ENCODE assay signal across 13 mouse cellular contexts in genomic region chr11:115243783-115244182, GRCm38 (mm10). TPM values are rescaled to one million over a fixed set of nuclear protein-coding genes. Genes with fewer than 3 reads are reported as not detected.
"Had no signal": no experiment of that assay in that cellular context is flagged by ENCODE, and none has a peak within 500 bp of the region (broad histone marks: within the 10 kb centered on the region; RNA-seq: fewer than 3 reads in every experiment).

No protein-coding gene starts in this region.

- H3K36me3 ChIP-seq: stomach, embryonic 15.5 days had no signal

- H3K4me2 ChIP-seq: lung, embryonic 14.5 days; midbrain, embryonic 13.5 days; stomach, embryonic 15.5 days had no signal

- H3K27ac ChIP-seq: macrophage; midbrain, embryonic 13.5 days; stomach, embryonic 15.5 days had no signal

- H3K4me3 ChIP-seq: midbrain, embryonic 13.5 days; stomach, embryonic 15.5 days had no signal

- DNase-seq: kidney, adult 8-10 months; kidney, postnatal 25 days; left cerebral cortex, postnatal 4 days; lung, embryonic 14.5 days; lung, postnatal 10 days; right cerebral cortex, postnatal 14 days; thymus, adult 2 months; thymus, postnatal 25 days had no signal

- H3K4me1 ChIP-seq: stomach, embryonic 15.5 days had no signal

- ATAC-seq: intestine, postnatal 0 days; midbrain, embryonic 13.5 days had no signal

- H3K9ac ChIP-seq: lung, embryonic 14.5 days; midbrain, embryonic 13.5 days; stomach, embryonic 15.5 days had no signal

- H3K9me3 ChIP-seq: midbrain, embryonic 13.5 days; stomach, embryonic 15.5 days had no signal

RNA-seq across cellular contexts. Expression of gene Grin2c, which starts 23.3 kb away (rescaled TPM):
- polyA plus RNA-seq: intestine, postnatal 0 days; kidney, embryonic 16.5 days; lung, embryonic 14.5 days; macrophage had no signal
